ENCODE assay signal across 18 mouse cellular contexts in genomic region chr15:52948196-52948595, GRCm38 (mm10).
"Had no signal": no experiment of that assay in that cellular context is flagged by ENCODE, and none has a peak within 500 bp of the region (broad histone marks: within the 10 kb centered on the region; RNA-seq: fewer than 3 reads in every experiment).

No protein-coding gene starts in this region.

- H3K9ac ChIP-seq: limb, embryonic 13.5 days; liver, embryonic 12.5 days; liver, embryonic 15.5 days; lung, embryonic 15.5 days had no signal

- H3K36me3 ChIP-seq: limb, embryonic 10.5 days; limb, embryonic 13.5 days; liver, embryonic 12.5 days; liver, embryonic 15.5 days; lung, embryonic 15.5 days had no signal

- H3K4me3 ChIP-seq: layer of hippocampus, adult 2 months; limb, embryonic 10.5 days; limb, embryonic 13.5 days; liver, embryonic 12.5 days; liver, embryonic 15.5 days; lung, embryonic 15.5 days; megakaryocyte, embryonic 14.5 days had no signal

- H3K27me3 ChIP-seq: limb, embryonic 13.5 days; liver, embryonic 12.5 days; liver, embryonic 15.5 days; lung, embryonic 15.5 days; megakaryocyte, embryonic 14.5 days had no signal

- H3K4me2 ChIP-seq: limb, embryonic 13.5 days; liver, embryonic 12.5 days; liver, embryonic 15.5 days; lung, embryonic 15.5 days; midbrain, embryonic 11.5 days had no signal

- DNase-seq: kidney, postnatal 25 days; layer of hippocampus, adult 9-11 months; liver; lung, adult 18-20 months; lung, postnatal 10 days; lung, postnatal 36 days; midbrain, embryonic 14.5 days; thymus, adult 18-20 months; thymus, postnatal 36 days had no signal

- H3K9me3 ChIP-seq: limb, embryonic 10.5 days; limb, embryonic 13.5 days; liver, embryonic 12.5 days; liver, embryonic 15.5 days; lung, embryonic 15.5 days had no signal

- ATAC-seq: liver, embryonic 12.5 days had no signal

- H3K4me1 ChIP-seq: limb, embryonic 10.5 days; limb, embryonic 13.5 days; liver, embryonic 12.5 days; liver, embryonic 15.5 days; lung, embryonic 15.5 days; megakaryocyte, embryonic 14.5 days had no signal

- H3K27ac ChIP-seq: kidney, postnatal 0 days; layer of hippocampus, adult 2 months; limb, embryonic 10.5 days; limb, embryonic 13.5 days; liver, embryonic 12.5 days; liver, embryonic 15.5 days; lung, embryonic 15.5 days had no signal
